Mouse (Mus musculus): ENCODE measurements around the gene Olfr361.
"Not testable (repeated sequence)": the region's sequence is repeated elsewhere in the genome, so short reads cannot be mapped to it uniquely, and the experiment has no call there.

Gene Olfr361

GRCm38 (mm10) chr2:37089190-37089589 lies at the start of gene Olfr361:
TSS of gene Olfr361 (minus strand) at chr2:37089290.
- not testable (repeated sequence) for DNase-seq (ENCODE audit: extremely low read depth, low read depth, low spot score)

GRCm38 (mm10) chr2:37117810-37118209 lies 28.7 kb upstream of the Olfr361 start, which contains the start of gene Olfr362:
TSS of gene Olfr362 (minus strand) at chr2:37117910.
- no peak for DNase-seq (ENCODE audit: extremely low read depth, low read depth, low spot score)

- no peak for DNase-seq (ENCODE audit: extremely low read depth, low read depth, low spot score)
Observed at GRCm38 (mm10) chr2:37065446-37065845, 23.6 kb downstream of the Olfr361 start, which contains the start of gene Olfr360. TSS of gene Olfr360 (plus strand) at chr2:37065746.
